Mouse (Mus musculus) lung, adult 2 months (tissue): Measurements from ENCODE around the gene Asxl2.

Experiments used
- CTCF ChIP-seq: fragments of 200-500 bp; IDR thresholded peaks from 2 replicates; pipeline ENCODE4 v1.5.1; 2011; ENCODE audit warnings: mild to moderate bottlenecking, low read length, control low read depth; ENCODE audit not compliant: insufficient read depth
- POLR2A ChIP-seq: fragments of 200-500 bp; IDR thresholded peaks from 2 replicates; pipeline ENCODE4 v1.6.1; 2011; ENCODE audit warnings: low read depth, mild to moderate bottlenecking, control low read depth, low read length, borderline replicate concordance; ENCODE audit errors: extremely low read depth

DNA sequence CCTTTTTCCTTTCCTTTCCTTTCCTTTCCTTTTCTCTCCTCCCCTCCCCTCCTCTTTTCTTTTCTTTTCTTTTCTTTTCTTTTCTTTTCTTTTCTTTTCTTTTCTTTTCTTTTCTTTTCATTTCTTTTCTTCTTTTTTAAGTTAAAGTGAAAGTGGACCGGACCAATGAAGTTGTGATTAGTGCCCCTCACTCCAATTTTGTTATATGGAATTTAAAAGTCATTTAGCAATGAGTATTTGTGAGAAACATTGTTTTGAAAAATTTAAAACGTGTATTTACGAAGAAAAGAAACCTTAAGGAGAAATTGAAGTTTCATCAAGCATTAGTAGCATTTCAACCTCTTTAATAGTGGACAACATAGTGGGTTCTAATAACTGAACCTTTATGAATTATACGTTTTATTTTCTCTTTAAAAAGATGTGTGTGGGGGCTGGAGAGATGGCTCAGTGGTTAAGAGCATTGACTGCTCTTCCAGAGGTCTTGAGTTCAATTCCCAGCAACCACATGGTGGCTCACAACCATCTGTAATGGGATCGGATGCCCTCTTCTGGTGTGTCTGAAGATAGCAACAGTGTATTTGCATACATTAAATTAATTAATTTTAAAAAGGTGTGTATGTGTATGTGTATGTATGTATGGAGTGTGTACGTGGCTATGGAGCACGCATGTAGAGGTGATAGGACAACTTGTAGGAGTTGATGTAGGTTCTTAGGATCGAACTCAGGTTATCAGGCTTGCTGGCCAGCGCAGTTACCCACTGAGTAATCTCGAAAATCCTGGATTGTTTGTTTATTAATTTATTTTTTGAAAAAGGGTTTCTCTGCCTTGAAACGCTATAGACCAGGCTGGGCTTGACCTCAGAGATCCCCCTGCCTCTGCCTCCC, 1.5 kb downstream of the Asxl2 start:
- TF ChIP-seq CTCF (no peak), POLR2A (no peak)
